Mouse (Mus musculus) embryonic facial prominence, embryonic 10.5 days (tissue): Measurements from ENCODE around the gene Egflam. TPM values are rescaled to one million over a fixed set of nuclear protein-coding genes. Genes with fewer than 3 reads are reported as not detected.

Experiments
- DNase-seq: peaks from one replicate; pipeline ENCODE4 v3.0.0-alpha.2; 2017; ENCODE audit warnings: low spot score
- H3K27ac ChIP-seq: fragments of 300-500 bp; sonication (generic); replicated peaks from 2 replicates; pipeline ENCODE4 v1.5.1; 2016; ENCODE audit warnings: mild to moderate bottlenecking
- H3K27me3 ChIP-seq: fragments of 300-500 bp; sonication (generic); replicated peaks from 2 replicates; pipeline ENCODE4 v1.6.1; 2016; ENCODE audit warnings: low read depth, mild to moderate bottlenecking; ENCODE audit not compliant: poor library complexity, severe bottlenecking
- H3K36me3 ChIP-seq: fragments of 300-500 bp; sonication (generic); replicated peaks from 2 replicates; pipeline ENCODE4 v1.6.1; 2016; ENCODE audit warnings: mild to moderate bottlenecking, moderate library complexity
- H3K4me1 ChIP-seq: fragments of 300-500 bp; sonication (generic); 2 replicates; pipeline ENCODE4 v1.6.1; 2016
- H3K4me3 ChIP-seq: fragments of 300-500 bp; sonication (generic); 2 replicates; pipeline ENCODE4 v1.5.1; 2016; ENCODE audit warnings: mild to moderate bottlenecking, moderate library complexity
- H3K9me3 ChIP-seq: fragments of 300-500 bp; sonication (generic); 2 replicates; pipeline ENCODE4 v1.6.1; 2016; ENCODE audit warnings: mild to moderate bottlenecking
- WGBS: fragments of 180-500 bp; shearing (Covaris S2); methylation state at CpG from one replicate; pipeline ENCODE4 v1.1.7; 2016; 5-methylcytosine and 5-hydroxymethylcytosine counted together
- polyA plus RNA-seq: library from polyadenylated mRNA; unstranded; fragments of >200 nt; fragmentation: Nextera tagmentation; extraction: Ambion mirVana; gene quantifications from 2 replicates; pipeline ENCODE4 v1.2.1, GENCODE M21; 2016

The Egflam gene
- polyA plus RNA-seq, 1 experiment from 2014 or later = 11.8 TPM

DNA sequence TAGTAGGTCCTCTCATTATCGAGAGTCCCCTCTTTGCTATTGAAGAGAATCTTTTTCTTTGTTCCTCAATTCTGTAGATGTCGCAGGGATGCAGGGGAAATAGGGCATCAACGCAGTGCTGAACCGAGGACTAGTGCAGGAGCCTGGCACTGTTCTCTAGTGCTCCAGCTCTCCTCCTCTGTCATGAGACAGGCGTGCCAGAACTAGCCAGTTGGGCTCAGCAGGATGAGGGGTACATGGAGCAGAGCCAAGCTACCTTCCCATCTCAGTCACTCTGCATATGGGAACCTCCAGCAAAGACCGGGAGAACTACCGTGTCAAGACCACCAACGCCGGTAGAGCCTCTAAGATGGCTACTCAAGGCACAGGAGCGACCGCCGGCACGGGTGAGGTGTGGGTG, 193.3 kb downstream of the Egflam start:
- Histone ChIP-seq H3K4me1 (peaks cover 70% of the 10 kb centered on the region), H3K36me3 (0 out of 2 replicates have a peak, but pooled peaks cover 4% of the 10 kb centered on the region), H3K27ac (peak overlapping the region; percentile 76; the same call in 1 of the 2 replicates), H3K27me3 (peaks cover 4% of the 10 kb centered on the region; the same call in 1 of the 2 replicates), H3K9me3 (no peaks in the 10 kb centered on the region), H3K4me3 (no peak overlapping the region)
- DNase-seq = no peak
- 82% methylated on average over 13 of the region's 13 CpGs for whole genome bisulfite sequencing

DNA sequence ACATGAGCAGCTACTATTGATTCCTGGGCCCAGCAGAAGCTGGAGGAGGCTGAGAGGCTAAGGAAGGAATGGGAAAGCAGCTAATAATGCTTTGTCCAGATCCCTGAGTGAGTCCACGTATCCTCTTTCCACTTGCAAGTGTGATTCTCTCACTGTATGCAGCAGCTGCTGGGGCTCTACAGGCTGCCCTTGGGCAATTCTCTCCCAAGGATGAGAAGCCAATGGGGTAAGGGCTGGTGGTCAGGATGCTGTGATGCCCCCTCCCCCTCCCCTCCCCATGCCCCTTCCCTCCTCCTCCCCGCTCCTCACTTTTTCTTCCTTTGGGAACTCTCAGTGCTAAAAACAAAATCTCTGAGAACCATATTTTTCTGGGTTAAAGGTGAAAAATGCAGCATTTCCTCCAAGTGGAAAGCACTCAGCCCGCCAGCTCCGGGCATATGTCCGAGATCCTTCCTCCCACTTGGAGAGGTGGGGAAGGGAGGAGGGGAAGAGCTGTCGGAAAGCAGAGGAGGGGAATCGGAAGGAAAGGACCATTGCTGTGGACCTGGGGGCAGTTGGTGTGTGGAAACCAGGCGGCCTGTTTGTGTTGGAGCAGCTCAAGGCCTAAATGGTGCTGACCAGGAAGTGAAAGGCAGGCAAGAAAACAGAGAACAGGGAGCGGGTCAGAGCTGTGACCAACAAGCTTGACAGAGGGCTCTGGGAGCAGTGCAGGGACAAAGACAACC, 194.4 kb downstream of the Egflam start:
- peaks cover 80% of the 10 kb centered on the region for H3K4me1 ChIP-seq
- 43% methylated on average over 9 of the region's 9 CpGs for WGBS
- no peak overlapping the region for H3K4me3 ChIP-seq
- peak overlapping the region; percentile 71 for H3K27ac ChIP-seq
- no peaks in the 10 kb centered on the region for H3K9me3 ChIP-seq
- H3K27me3 ChIP-seq = peaks cover 4% of the 10 kb centered on the region; the same call in 1 of the 2 replicates
- DNase-seq = peak; percentile 42
- H3K36me3 ChIP-seq = 0 out of 2 replicates have a peak, but pooled peaks cover 4% of the 10 kb centered on the region

DNA sequence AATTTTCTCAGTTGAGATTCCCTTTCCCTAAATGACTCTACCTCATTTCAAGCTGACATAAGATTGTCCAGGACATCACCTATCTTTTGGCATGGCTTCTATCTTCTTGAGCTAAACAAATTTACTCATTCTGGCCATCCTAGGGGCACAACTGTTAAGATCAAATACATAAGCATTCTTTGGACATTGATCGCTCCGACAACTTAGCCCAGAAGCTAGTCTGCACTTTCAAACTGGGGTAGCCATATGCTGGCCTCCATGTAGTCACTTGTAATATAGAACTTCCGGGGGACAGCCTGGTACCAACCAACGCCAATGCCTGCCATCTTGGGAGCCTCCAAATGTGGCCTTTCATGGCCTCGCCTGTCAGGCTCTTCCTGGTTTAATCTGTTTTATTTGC, 195.2 kb downstream of the Egflam start:
- Histone ChIP-seq H3K4me3 (no peak overlapping the region), H3K27me3 (peaks cover 4% of the 10 kb centered on the region; the same call in 1 of the 2 replicates), H3K27ac (peak overlapping the region; percentile 71), H3K4me1 (peaks cover 87% of the 10 kb centered on the region), H3K36me3 (0 out of 2 replicates have a peak, but pooled peaks cover 4% of the 10 kb centered on the region), H3K9me3 (no peaks in the 10 kb centered on the region)
- no peak for DNase-seq
- 87% methylated on average over 5 of the region's 5 CpGs for WGBS

DNA sequence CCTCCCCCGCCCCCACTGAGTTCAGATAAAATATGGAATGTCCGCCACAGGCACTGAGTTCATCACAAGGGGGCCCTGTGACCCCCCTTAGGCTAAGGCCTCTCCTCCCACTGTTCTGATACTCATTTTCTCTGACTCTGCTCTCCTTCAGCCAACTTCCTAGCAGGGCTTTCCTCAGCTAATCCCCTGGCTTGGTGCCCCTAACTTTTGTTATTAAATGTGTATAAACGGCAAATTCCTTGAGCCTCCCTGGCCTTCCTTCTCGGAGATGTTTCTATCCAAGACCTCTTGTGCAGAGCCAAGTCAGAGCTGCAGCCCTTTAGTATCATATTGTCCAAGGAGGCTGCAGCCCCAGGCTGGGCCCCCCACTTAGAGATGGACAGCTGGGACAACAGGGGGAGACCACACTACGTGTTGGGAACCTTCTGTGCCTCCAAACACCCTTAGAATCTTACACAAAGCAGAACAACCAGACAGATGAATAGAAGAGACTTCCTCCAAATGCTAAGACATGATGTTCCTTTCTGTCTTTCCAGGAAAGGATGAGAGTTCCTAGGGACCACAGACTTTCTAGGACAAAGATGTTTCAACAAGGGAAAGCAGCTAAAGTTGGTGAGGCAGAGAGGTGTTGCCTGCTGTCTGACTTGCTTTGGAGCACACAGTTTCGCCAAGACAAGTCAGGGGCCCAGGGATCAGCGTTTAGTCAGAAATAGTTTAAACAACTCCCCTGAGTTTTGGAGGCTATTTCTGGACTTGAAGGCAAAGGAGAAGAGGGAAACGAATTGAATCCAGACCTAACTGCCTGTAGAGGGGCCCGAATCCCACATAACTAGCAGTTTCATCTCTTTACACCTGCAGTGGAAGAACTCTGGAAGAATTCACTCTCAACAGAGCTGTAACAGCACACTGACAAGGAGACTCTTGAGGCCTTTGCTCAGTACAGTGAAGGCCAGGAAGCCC, 196.5 kb downstream of the Egflam start:
- Histone ChIP-seq H3K4me3 (no peak overlapping the region), H3K36me3 (no peaks in the 10 kb centered on the region), H3K27ac (peak overlapping the region; percentile 67), H3K4me1 (peaks cover 86% of the 10 kb centered on the region), H3K27me3 (0 out of 2 replicates have a peak, but pooled peaks cover 4% of the 10 kb centered on the region), H3K9me3 (no peaks in the 10 kb centered on the region)
- no peak for DNase-seq
- WGBS = 59% methylated on average over 9 of the region's 9 CpGs

DNA sequence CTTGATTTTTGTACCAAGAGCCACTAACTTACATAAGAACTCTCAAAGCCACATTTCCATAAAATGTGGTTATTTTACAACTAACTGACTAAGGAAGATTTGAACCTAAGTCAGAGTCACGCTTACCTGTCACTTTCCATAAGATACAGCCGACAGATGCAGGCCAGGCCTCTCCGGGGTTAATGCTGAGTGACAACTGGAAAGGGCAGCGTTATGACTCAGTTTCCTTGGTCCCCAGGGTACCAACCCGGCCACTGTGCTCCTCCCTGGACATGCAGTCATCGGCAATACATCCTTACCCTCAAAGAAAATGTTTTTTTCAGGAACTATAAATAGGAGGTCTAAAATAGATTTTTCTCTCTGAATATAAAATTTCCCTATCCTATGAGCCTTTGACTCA, 197.9 kb downstream of the Egflam start:
- Histone ChIP-seq H3K36me3 (no peaks in the 10 kb centered on the region), H3K27me3 (0 out of 2 replicates have a peak, but pooled peaks cover 4% of the 10 kb centered on the region), H3K4me3 (no peak overlapping the region), H3K9me3 (no peaks in the 10 kb centered on the region), H3K4me1 (peaks cover 85% of the 10 kb centered on the region), H3K27ac (no peak overlapping the region)
- DNase-seq = no peak
- 53% methylated on average over 6 of the region's 6 CpGs for WGBS

DNA sequence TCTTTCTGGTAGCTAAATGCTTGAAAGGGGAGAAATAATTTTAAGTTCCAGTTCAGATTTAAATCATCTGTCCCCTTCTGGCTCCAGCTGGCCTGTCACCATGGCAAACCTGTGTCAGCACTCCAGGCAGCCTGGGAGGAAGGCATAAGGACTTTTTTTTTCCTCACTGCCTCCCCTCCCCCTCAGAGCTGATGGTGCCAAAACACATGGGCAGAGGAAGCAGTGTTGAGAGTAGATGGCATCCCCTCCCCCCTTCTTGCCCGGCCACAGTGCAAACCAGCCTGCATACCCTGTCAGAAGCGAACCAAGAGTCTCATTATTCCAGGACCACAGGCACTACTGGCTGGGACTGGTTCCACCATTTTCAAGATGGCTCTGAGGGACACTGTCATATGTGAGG, 199.4 kb downstream of the Egflam start:
- H3K4me3 ChIP-seq = no peak overlapping the region
- peak overlapping the region; percentile 63 for H3K27ac ChIP-seq
- H3K4me1 ChIP-seq = peaks cover 85% of the 10 kb centered on the region
- DNase-seq = no peak
- H3K36me3 ChIP-seq = no peaks in the 10 kb centered on the region
- WGBS = 33% methylated on average over 2 of the region's 2 CpGs
- H3K9me3 ChIP-seq = no peaks in the 10 kb centered on the region
- 0 out of 2 replicates have a peak, but pooled peaks cover 4% of the 10 kb centered on the region for H3K27me3 ChIP-seq

DNA sequence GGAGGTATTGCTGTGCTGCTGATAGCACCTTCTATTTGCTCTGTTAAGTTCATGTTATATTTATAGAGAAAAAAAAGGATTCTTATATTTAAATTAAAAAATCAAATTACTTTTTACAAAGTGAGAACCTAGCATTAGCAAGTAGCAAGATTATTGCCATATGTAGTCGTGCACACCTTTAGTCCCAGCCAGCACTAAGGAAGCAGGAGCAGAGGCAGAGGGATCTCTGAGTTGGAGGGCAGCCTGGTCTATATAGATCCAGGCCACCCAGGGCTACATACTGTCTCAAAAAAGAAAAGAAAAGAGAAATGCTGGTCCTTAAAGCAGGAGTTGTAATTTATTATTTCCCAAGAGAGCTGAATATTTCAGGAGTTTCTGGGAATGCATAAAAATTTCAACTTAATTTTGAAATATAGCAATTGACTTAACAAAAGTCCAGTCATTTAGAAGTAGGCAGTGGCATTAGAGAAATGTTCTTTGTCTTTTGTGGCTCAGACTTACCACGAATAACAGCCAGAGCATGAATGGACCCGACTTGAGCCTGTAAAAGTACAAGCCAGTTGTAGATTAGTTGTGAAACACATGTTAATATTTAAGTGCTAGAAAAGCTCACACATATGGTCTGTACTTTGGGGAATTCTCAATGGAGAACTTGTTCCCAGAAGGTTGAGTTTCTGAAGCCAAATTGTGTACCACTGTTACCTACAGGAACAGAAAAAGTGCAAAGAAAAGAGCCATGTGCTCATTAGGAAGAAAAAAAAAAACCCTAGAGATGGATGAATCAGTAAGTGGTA, 200.3 kb downstream of the Egflam start:
- H3K4me1 ChIP-seq = peaks cover 85% of the 10 kb centered on the region
- 44% methylated on average over 3 of the region's 3 CpGs for WGBS
- H3K27me3 ChIP-seq = no peaks in the 10 kb centered on the region
- H3K36me3 ChIP-seq = no peaks in the 10 kb centered on the region
- no peak overlapping the region for H3K4me3 ChIP-seq
- no peak overlapping the region for H3K27ac ChIP-seq
- no peaks in the 10 kb centered on the region for H3K9me3 ChIP-seq
- DNase-seq = no peak

DNA sequence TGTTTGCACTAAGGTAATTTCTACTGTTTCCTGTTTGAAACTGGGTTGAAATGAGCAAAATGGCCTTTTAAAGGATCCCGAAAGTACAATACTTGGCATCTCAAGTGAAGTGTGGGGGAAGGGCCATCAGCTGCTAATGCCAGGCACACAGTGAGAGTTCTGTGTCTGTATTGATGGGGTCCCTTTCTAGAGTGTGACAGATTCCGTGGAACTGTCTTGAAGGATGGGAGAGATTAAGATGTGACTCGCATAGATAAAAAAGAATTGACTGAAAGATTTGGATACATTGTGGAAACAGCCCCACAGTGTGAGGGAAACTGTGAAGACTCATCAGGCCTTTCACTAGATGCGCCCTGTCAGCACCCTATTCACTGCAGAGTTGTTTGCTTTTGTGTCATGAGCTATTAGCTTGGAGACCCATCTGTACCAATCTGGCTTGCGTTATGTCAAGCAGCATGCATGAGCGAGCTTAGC, 203.4 kb downstream of the Egflam start:
- H3K4me1 ChIP-seq = peaks cover 65% of the 10 kb centered on the region
- H3K4me3 ChIP-seq = no peak overlapping the region
- peak overlapping the region; percentile 54; the same call in 1 of the 2 replicates for H3K27ac ChIP-seq
- WGBS = 32% methylated on average over 6 of the region's 6 CpGs
- no peaks in the 10 kb centered on the region for H3K27me3 ChIP-seq
- peak; percentile 28 for DNase-seq
- peaks cover 19% of the 10 kb centered on the region for H3K36me3 ChIP-seq
- no peaks in the 10 kb centered on the region for H3K9me3 ChIP-seq

DNA sequence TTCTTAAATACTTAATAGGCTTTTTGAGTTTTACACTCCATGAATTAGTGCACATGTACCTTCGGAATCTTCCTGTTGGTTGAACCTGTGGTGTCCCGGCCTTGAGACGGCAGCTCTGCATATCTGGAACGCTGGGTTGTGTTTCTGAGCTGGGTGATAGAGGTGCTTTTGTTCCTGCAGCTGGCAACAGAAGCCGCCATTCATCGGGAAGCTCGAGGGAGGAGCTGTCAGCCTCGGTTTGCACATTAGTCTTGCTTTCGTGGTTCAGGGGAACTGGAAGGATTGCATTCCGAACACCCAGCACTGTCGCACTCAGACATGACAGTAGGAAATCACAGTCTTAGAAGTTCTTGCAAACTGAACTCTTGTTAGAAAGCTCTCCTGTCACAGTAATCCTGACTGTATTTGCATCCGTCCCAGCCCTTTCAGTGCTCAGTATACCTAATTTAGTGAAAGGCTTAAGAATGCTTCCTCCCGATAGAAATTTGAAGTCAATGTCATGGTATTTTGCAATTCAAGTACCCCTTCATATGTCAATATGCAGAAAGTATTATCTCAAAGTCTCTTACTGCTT, 204.0 kb downstream of the Egflam start:
- WGBS = 11% methylated on average over 13 of the region's 13 CpGs
- no peaks in the 10 kb centered on the region for H3K27me3 ChIP-seq
- no peaks in the 10 kb centered on the region for H3K9me3 ChIP-seq
- peaks cover 23% of the 10 kb centered on the region for H3K36me3 ChIP-seq
- H3K27ac ChIP-seq = peak overlapping the region; percentile 54
- peak; percentile 59 for DNase-seq
- no peak overlapping the region; the same call in 1 of the 2 replicates for H3K4me3 ChIP-seq
- H3K4me1 ChIP-seq = peaks cover 60% of the 10 kb centered on the region

DNA sequence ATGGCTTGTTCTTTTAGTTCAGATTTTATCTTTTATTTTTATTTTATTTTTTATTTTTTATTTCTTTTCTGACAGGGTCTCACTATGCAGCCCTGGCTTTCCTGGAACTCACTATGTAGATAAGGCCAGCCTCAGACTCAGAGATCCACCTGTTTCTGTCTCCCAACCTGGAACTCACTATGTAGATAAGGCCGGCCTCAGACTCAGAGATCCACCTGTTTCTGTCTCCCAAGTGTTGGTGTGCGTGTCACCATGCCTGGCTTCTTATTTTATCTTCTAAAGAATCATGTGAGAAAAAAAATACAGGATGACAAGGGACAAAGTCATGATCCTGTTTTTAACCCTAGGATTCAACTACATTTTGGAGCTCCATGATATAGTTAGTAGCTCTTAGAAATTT, 205.6 kb downstream of the Egflam start:
- no peak for DNase-seq
- H3K4me3 ChIP-seq = no peak overlapping the region
- 91% methylated on average over 2 of the region's 2 CpGs for WGBS

DNA sequence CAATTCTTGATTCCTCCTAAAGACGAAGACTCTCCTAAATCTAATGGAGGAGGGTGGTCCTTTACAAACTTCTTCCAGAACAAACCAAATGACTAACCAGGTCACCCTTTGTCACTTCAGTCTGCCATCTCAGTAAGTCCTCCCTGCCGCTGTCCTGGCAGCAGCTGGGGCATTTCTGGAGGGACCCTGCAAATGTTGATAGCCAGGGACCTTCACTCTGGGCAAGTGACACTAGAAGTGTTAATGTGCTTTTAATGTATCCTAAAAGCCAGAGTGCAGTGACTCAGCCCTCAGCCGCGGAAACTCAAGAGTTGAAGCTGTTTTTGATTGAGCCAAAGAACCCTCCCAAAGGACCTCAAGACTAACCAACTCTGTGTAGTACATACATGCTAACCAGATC, 207.1 kb downstream of the Egflam start:
- Histone ChIP-seq H3K4me1 (peaks cover 36% of the 10 kb centered on the region), H3K27me3 (no peaks in the 10 kb centered on the region), H3K27ac (no peak overlapping the region), H3K4me3 (no peak overlapping the region), H3K9me3 (no peaks in the 10 kb centered on the region), H3K36me3 (peaks cover 40% of the 10 kb centered on the region)
- DNase-seq = no peak
- 92% methylated on average over 4 of the region's 4 CpGs for WGBS

More for the DNA sequence above, 205.6 kb downstream of the Egflam start:
- H3K27me3 ChIP-seq = no peaks in the 10 kb centered on the region
- no peaks in the 10 kb centered on the region for H3K9me3 ChIP-seq
- H3K27ac ChIP-seq = no peak overlapping the region
- peaks cover 45% of the 10 kb centered on the region for H3K4me1 ChIP-seq
- peaks cover 27% of the 10 kb centered on the region for H3K36me3 ChIP-seq
